Mouse (Mus musculus): ENCODE results near the gene Sh2d6. TPM values are rescaled to one million over a fixed set of nuclear protein-coding genes. Genes with fewer than 3 reads are reported as not detected.

Gene Sh2d6
- polyA plus RNA-seq, 1 experiment from 2014 or later: 1.2 TPM

- peak overlapping the region; percentile 68 for H3K4me2 ChIP-seq (ENCODE audit: low read depth, low read length)
- H3K4me3 ChIP-seq (ENCODE audit: low read depth, low read length): peak overlapping the region; percentile 35
- H3K9me3 ChIP-seq (ENCODE audit: control insufficient read depth, low read length): no peaks in the 10 kb centered on the region
- 15% methylated on average over 8 of the region's 8 CpGs for WGBS
- no peak; the same call in 1 of the 2 replicates for ATAC-seq (ENCODE audit: low read depth)
- peak overlapping the region; percentile 21; the same call in 1 of the 2 replicates for H3K9ac ChIP-seq (replicated peaks; ENCODE audit: low read depth, low read length)
- H3K27me3 ChIP-seq (ENCODE audit: control insufficient read depth, insufficient read depth, low read length): no peaks in the 10 kb centered on the region
- H3K36me3 ChIP-seq (ENCODE audit: control insufficient read depth, insufficient read depth, low read length): no peaks in the 10 kb centered on the region
- peak overlapping the region; percentile 69; the same call in 1 of the 2 replicates for H3K27ac ChIP-seq (ENCODE audit: low read depth, low read length)
- H3K4me1 ChIP-seq (ENCODE audit: control insufficient read depth, insufficient read depth, low read length): peaks cover 4% of the 10 kb centered on the region; the same call in 1 of the 2 replicates
These were observed 31.5 kb upstream of the Sh2d6 start for GRCm38 (mm10) chr6:72553079-72553412.

- no peaks in the 10 kb centered on the region for H3K9me3 ChIP-seq (ENCODE audit: control insufficient read depth, low read length)
- H3K36me3 ChIP-seq (ENCODE audit: control insufficient read depth, insufficient read depth, low read length): no peaks in the 10 kb centered on the region
- WGBS: 15% methylated on average over 27 of the region's 27 CpGs
- peak overlapping the region; percentile 35 for H3K4me3 ChIP-seq (ENCODE audit: low read depth, low read length)
- H3K4me2 ChIP-seq (ENCODE audit: low read depth, low read length): peak overlapping the region; percentile 68
- H3K27me3 ChIP-seq (ENCODE audit: control insufficient read depth, insufficient read depth, low read length): no peaks in the 10 kb centered on the region
- H3K4me1 ChIP-seq (ENCODE audit: control insufficient read depth, insufficient read depth, low read length): peaks cover 4% of the 10 kb centered on the region; the same call in 1 of the 2 replicates
- H3K9ac ChIP-seq (replicated peaks; ENCODE audit: low read depth, low read length): peak overlapping the region; percentile 21; the same call in 1 of the 2 replicates
- ATAC-seq (ENCODE audit: low read depth): peak; percentile 88
- peak overlapping the region; percentile 69; the same call in 1 of the 2 replicates for H3K27ac ChIP-seq (ENCODE audit: low read depth, low read length)
These were observed 30.9 kb upstream of the Sh2d6 start for GRCm38 (mm10) chr6:72552171-72553078.

GRCm38 (mm10) chr6:72550503-72551100 is 29.1 kb upstream of the Sh2d6 start:
- 92% methylated on average over 10 of the region's 10 CpGs for WGBS
- no peak for ATAC-seq (ENCODE audit: low read depth)
- H3K9me3 ChIP-seq (ENCODE audit: control insufficient read depth, low read length): no peaks in the 10 kb centered on the region
- H3K4me3 ChIP-seq (ENCODE audit: low read depth, low read length): no peak overlapping the region
- no peaks in the 10 kb centered on the region for H3K36me3 ChIP-seq (ENCODE audit: control insufficient read depth, insufficient read depth, low read length)
- peaks cover 4% of the 10 kb centered on the region; the same call in 1 of the 2 replicates for H3K4me1 ChIP-seq (ENCODE audit: control insufficient read depth, insufficient read depth, low read length)
- H3K27me3 ChIP-seq (ENCODE audit: control insufficient read depth, insufficient read depth, low read length): no peaks in the 10 kb centered on the region
- no peak overlapping the region for H3K27ac ChIP-seq (ENCODE audit: low read depth, low read length)
- H3K4me2 ChIP-seq (ENCODE audit: low read depth, low read length): no peak overlapping the region
- H3K9ac ChIP-seq (replicated peaks; ENCODE audit: low read depth, low read length): no peak overlapping the region

GRCm38 (mm10) chr6:72550025-72550424 is 28.5 kb upstream of the Sh2d6 start:
- ATAC-seq (ENCODE audit: low read depth): no peak
- no peak overlapping the region for H3K4me2 ChIP-seq (ENCODE audit: low read depth, low read length)
- H3K9ac ChIP-seq (replicated peaks; ENCODE audit: low read depth, low read length): no peak overlapping the region
- H3K36me3 ChIP-seq (ENCODE audit: control insufficient read depth, insufficient read depth, low read length): no peaks in the 10 kb centered on the region
- no peaks in the 10 kb centered on the region for H3K9me3 ChIP-seq (ENCODE audit: control insufficient read depth, low read length)
- H3K4me3 ChIP-seq (ENCODE audit: low read depth, low read length): no peak overlapping the region
- H3K27me3 ChIP-seq (ENCODE audit: control insufficient read depth, insufficient read depth, low read length): no peaks in the 10 kb centered on the region
- H3K4me1 ChIP-seq (ENCODE audit: control insufficient read depth, insufficient read depth, low read length): peaks cover 4% of the 10 kb centered on the region; the same call in 1 of the 2 replicates
- 74% methylated on average over 6 of the region's 6 CpGs for WGBS
- no peak overlapping the region for H3K27ac ChIP-seq (ENCODE audit: low read depth, low read length)

GRCm38 (mm10) chr6:72549041-72549580 is 27.6 kb upstream of the Sh2d6 start:
- no peaks in the 10 kb centered on the region for H3K36me3 ChIP-seq (ENCODE audit: control insufficient read depth, insufficient read depth, low read length)
- ATAC-seq (ENCODE audit: low read depth): no peak
- WGBS: 69% methylated on average over 9 of the region's 9 CpGs
- H3K27me3 ChIP-seq (ENCODE audit: control insufficient read depth, insufficient read depth, low read length): no peaks in the 10 kb centered on the region
- H3K4me1 ChIP-seq (ENCODE audit: control insufficient read depth, insufficient read depth, low read length): peaks cover 4% of the 10 kb centered on the region; the same call in 1 of the 2 replicates
- no peaks in the 10 kb centered on the region for H3K9me3 ChIP-seq (ENCODE audit: control insufficient read depth, low read length)
- H3K4me3 ChIP-seq (ENCODE audit: low read depth, low read length): no peak overlapping the region
- H3K4me2 ChIP-seq (ENCODE audit: low read depth, low read length): no peak overlapping the region
- no peak overlapping the region for H3K9ac ChIP-seq (replicated peaks; ENCODE audit: low read depth, low read length)
- H3K27ac ChIP-seq (ENCODE audit: low read depth, low read length): no peak overlapping the region

GRCm38 (mm10) chr6:72547862-72548261 is 26.4 kb upstream of the Sh2d6 start:
- no peaks in the 10 kb centered on the region for H3K36me3 ChIP-seq (ENCODE audit: control insufficient read depth, insufficient read depth, low read length)
- WGBS: 96% methylated on average over 3 of the region's 3 CpGs
- no peak for ATAC-seq (ENCODE audit: low read depth)
- H3K27ac ChIP-seq (ENCODE audit: low read depth, low read length): no peak overlapping the region
- H3K4me2 ChIP-seq (ENCODE audit: low read depth, low read length): no peak overlapping the region
- no peak overlapping the region for H3K9ac ChIP-seq (replicated peaks; ENCODE audit: low read depth, low read length)
- H3K4me1 ChIP-seq (ENCODE audit: control insufficient read depth, insufficient read depth, low read length): no peaks in the 10 kb centered on the region; the same call in 1 of the 2 replicates
- no peaks in the 10 kb centered on the region for H3K9me3 ChIP-seq (ENCODE audit: control insufficient read depth, low read length)
- no peak overlapping the region for H3K4me3 ChIP-seq (ENCODE audit: low read depth, low read length)
- no peaks in the 10 kb centered on the region for H3K27me3 ChIP-seq (ENCODE audit: control insufficient read depth, insufficient read depth, low read length)

GRCm38 (mm10) chr6:72547121-72547520 is 25.6 kb upstream of the Sh2d6 start:
- H3K4me3 ChIP-seq (ENCODE audit: low read depth, low read length): no peak overlapping the region
- H3K27ac ChIP-seq (ENCODE audit: low read depth, low read length): no peak overlapping the region
- no peaks in the 10 kb centered on the region; the same call in 1 of the 2 replicates for H3K4me1 ChIP-seq (ENCODE audit: control insufficient read depth, insufficient read depth, low read length)
- H3K27me3 ChIP-seq (ENCODE audit: control insufficient read depth, insufficient read depth, low read length): no peaks in the 10 kb centered on the region
- H3K4me2 ChIP-seq (ENCODE audit: low read depth, low read length): no peak overlapping the region
- 90% methylated on average over 2 of the region's 2 CpGs for WGBS
- no peak overlapping the region for H3K9ac ChIP-seq (replicated peaks; ENCODE audit: low read depth, low read length)
- ATAC-seq (ENCODE audit: low read depth): no peak
- no peaks in the 10 kb centered on the region for H3K9me3 ChIP-seq (ENCODE audit: control insufficient read depth, low read length)
- H3K36me3 ChIP-seq (ENCODE audit: control insufficient read depth, insufficient read depth, low read length): no peaks in the 10 kb centered on the region

GRCm38 (mm10) chr6:72545377-72545776 is 23.9 kb upstream of the Sh2d6 start:
- H3K36me3 ChIP-seq (ENCODE audit: control insufficient read depth, insufficient read depth, low read length): no peaks in the 10 kb centered on the region
- no peak for ATAC-seq (ENCODE audit: low read depth)

More at GRCm38 (mm10) chr6:72545377-72545776, 23.9 kb upstream of the Sh2d6 start:
- Histone ChIP-seq H3K4me1 (ENCODE audit: control insufficient read depth, insufficient read depth, low read length) (no peaks in the 10 kb centered on the region), H3K27ac (ENCODE audit: low read depth, low read length) (no peak overlapping the region), H3K4me2 (ENCODE audit: low read depth, low read length) (no peak overlapping the region), H3K27me3 (ENCODE audit: control insufficient read depth, insufficient read depth, low read length) (no peaks in the 10 kb centered on the region), H3K9ac (replicated peaks; ENCODE audit: low read depth, low read length) (no peak overlapping the region), H3K4me3 (ENCODE audit: low read depth, low read length) (no peak overlapping the region), H3K9me3 (ENCODE audit: control insufficient read depth, low read length) (no peaks in the 10 kb centered on the region)
- 53% methylated on average over 7 of the region's 7 CpGs for WGBS
